Mouse (Mus musculus) ovary, postnatal 14 days (tissue): Measurements from ENCODE around the gene 2410015M20Rik.
A peak's percentile ranks its signal among the peaks of the same experiment; 100 is the strongest.
"Not testable (repeated sequence)": the region's sequence is repeated elsewhere in the genome, so short reads cannot be mapped to it uniquely, and the experiment has no call there.

Source experiments
- DNase-seq: peaks from one replicate; pipeline ENCODE4 v3.0.0; 2022; ENCODE audit warnings: low spot score

The 2410015M20Rik gene

GRCm38 (mm10) chr17:56613236-56613844 lies 3.8 kb upstream of the 2410015M20Rik start, which contains the start of gene Rpl36:
TSS of gene Rpl36 (plus strand) at chr17:56613416.
- peak; percentile 98 for DNase-seq

- not testable (repeated sequence) for DNase-seq
Observed at GRCm38 (mm10) chr17:56612565-56612939, 3.0 kb upstream of the 2410015M20Rik start.

- no peak for DNase-seq
Observed at GRCm38 (mm10) chr17:56611861-56612564, 2.4 kb upstream of the 2410015M20Rik start.

- DNase-seq = no peak
Observed at GRCm38 (mm10) chr17:56611323-56611722, 1.8 kb upstream of the 2410015M20Rik start.

- DNase-seq = no peak
Observed at GRCm38 (mm10) chr17:56608699-56609098, 872 bp downstream of the 2410015M20Rik start.

GRCm38 (mm10) chr17:56607521-56608062 lies 2.0 kb downstream of the 2410015M20Rik start:
- no peak for DNase-seq

GRCm38 (mm10) chr17:56605431-56605830 lies 4.1 kb downstream of the 2410015M20Rik start:
- no peak for DNase-seq

GRCm38 (mm10) chr17:56604422-56604821 lies 5.1 kb downstream of the 2410015M20Rik start:
- no peak for DNase-seq

- no peak for DNase-seq
Observed at GRCm38 (mm10) chr17:56604070-56604380, 5.5 kb downstream of the 2410015M20Rik start.

GRCm38 (mm10) chr17:56603186-56604069 lies 6.1 kb downstream of the 2410015M20Rik start:
- no peak for DNase-seq

GRCm38 (mm10) chr17:56593527-56594271 lies 15.9 kb downstream of the 2410015M20Rik start:
- no peak for DNase-seq

GRCm38 (mm10) chr17:56592553-56592952 lies 17.0 kb downstream of the 2410015M20Rik start:
- DNase-seq = no peak

GRCm38 (mm10) chr17:56588921-56589320 lies 20.6 kb downstream of the 2410015M20Rik start:
- no peak for DNase-seq

- DNase-seq = no peak
Observed at GRCm38 (mm10) chr17:56587773-56588172, 21.8 kb downstream of the 2410015M20Rik start.

GRCm38 (mm10) chr17:56585171-56585821 lies 24.3 kb downstream of the 2410015M20Rik start:
- DNase-seq = peak; percentile 45

- DNase-seq = peak; percentile 99
Observed at GRCm38 (mm10) chr17:56584257-56585130, 25.1 kb downstream of the 2410015M20Rik start, which contains the start of the genes Safb2 and Safb. TSS of gene Safb2 (minus strand) at chr17:56584585. TSS of gene Safb (plus strand) at chr17:56584825.

GRCm38 (mm10) chr17:56583611-56584256 lies 25.8 kb downstream of the 2410015M20Rik start:
- no peak for DNase-seq

GRCm38 (mm10) chr17:56583071-56583470 lies 26.5 kb downstream of the 2410015M20Rik start:
- no peak for DNase-seq

- DNase-seq = no peak
Observed at GRCm38 (mm10) chr17:56572939-56573338, 36.6 kb downstream of the 2410015M20Rik start.
